Mouse (Mus musculus): ENCODE measurements around the gene Lamtor2. TPM values are rescaled to one million over a fixed set of nuclear protein-coding genes. Genes with fewer than 3 reads are reported as not detected.

The Lamtor2 gene
- total RNA-seq, 4 experiments from 2014 or later, result 102 to 133 (median 110) TPM

DNA sequence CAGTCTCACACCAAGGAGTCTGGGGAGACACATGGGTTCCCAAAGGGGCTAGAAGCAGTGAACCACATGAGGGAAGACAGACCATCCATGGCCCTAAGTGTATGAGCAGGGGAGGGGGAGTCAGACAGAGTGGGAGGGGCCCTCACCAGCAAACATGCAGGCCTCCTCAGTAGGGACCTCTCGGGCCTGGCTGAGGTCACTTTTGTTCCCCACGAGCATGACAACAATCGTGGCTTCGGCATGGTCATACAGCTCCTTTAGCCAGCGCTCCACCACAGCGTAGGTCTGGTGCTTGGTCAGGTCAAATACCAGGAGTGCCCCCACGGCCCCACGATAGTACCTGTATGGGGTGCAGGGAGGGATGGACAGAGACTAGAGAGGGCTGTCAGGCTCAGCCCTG is 9.7 kb downstream of the Lamtor2 start:
- DNase-seq (ENCODE audit: low spot score in 2 of 2), result no peak

- no peak for DNase-seq (ENCODE audit: low spot score in 2 of 2)
Measured at GRCm38 (mm10) chr3:88542486-88542885, 10.4 kb downstream of the Lamtor2 start.

DNA sequence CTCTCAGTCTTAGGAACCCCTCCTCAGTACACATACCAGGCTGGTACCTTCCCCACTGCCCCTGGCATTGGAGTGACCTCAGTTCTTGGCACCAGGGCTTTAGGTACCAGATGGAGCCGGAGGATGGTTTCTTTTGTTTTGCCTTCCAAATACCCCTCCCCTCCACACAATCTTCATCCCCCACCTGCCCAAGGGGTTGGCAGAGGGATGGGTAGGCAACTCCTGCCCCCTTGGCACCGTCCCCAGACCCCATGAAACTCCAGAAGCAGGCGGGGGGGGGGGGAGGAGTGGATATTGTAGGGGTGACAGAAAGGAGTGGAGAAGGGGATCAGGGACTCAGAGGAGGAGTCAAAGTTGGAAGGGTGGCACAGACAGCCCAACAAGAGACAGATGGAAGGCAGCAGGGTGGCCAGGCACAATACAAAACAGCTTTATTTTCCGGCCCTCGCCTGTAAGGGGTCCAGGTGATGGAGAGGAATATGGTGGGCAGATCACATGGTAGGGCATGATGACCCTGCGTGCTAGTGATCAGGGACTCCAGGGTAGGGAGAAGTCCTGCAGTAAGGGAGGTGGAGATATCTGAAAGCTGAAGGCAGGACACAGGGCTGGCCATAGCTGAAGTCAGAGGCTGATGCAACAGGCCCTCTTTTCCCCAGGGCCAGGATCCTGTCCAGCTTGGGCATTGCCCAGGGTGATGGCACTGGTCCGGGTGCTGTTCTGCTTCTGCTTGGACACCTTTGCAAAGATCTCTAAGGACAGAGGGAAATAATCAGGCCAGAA is 11.1 kb downstream of the Lamtor2 start:
- no peak for DNase-seq (ENCODE audit: low spot score in 2 of 2)

DNA sequence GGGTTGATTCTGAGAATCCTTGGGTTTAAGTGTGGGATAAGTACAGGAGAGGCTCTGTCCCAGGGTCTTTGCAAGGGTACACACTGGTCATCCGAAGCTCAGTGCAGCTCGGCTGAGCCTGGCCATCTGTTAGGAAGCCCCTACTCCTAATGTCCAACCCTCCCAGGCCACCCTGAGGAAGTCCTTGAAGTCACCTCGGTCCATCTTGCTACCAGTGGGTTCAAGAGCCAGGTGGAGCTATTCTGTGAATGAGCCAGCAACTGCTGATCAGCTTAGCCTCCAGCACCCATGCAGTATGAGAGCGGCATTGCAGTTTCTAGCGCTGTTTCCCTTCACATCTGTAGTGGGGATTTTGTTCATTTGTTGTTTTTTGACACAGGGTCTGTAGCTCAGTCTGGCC is 12.8 kb downstream of the Lamtor2 start:
- no peak for DNase-seq (ENCODE audit: low spot score in 2 of 2)

GRCm38 (mm10) chr3:88539397-88539796 is 13.5 kb downstream of the Lamtor2 start:
- DNase-seq (ENCODE audit: low spot score in 2 of 2), result no peak

- no peak for DNase-seq (ENCODE audit: low spot score in 2 of 2)
Measured at GRCm38 (mm10) chr3:88538271-88539145, 14.4 kb downstream of the Lamtor2 start.

DNA sequence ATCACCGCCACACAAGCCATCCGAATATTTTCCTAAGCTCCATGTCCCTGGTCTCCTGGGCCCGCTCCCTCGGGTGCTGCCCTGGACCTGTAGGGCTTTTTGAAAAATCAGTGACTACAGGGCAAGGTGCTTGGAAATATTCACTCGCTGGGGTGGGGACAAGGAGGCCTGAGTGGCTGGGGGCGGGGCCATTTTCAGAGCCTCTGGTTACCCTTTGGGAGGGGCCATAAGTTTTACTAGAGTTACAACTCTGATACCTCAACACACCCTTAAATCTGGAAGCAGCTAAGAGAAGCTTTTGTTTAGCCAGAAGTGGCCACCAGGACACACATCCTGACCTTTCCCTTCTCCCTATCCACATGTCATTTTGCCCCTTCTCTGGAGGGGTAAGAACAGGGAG is 15.7 kb downstream of the Lamtor2 start:
- DNase-seq (ENCODE audit: low spot score in 2 of 2), result no peak

- peak; percentile 51 to 86 for DNase-seq (ENCODE audit: low spot score in 2 of 2)
Measured at GRCm38 (mm10) chr3:88536103-88536930, 16.6 kb downstream of the Lamtor2 start.

- DNase-seq (ENCODE audit: low spot score in 2 of 2), result no peak
Measured at GRCm38 (mm10) chr3:88535527-88535926, 17.3 kb downstream of the Lamtor2 start.

DNA sequence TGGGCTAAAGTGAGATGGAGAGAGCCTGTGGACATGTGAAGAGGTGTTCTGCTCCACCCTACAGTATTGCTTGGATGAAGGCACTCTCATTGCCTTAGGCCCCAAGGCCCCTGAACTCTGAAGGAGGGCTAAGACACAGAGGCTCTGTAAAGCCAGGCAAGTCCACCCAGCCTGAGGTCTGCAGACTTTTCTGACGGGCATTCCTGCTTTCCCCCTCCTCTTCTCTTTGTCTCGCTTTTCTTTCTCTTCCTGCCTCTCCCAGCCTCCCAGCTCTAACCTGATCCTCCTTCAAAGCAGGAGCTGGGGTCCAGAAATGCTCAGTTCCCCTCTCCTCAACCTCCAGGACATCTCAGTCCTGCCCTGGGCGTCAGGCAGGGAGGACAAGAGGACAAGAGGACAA is 17.9 kb downstream of the Lamtor2 start:
- DNase-seq (ENCODE audit: low spot score in 2 of 2), result no peak

DNA sequence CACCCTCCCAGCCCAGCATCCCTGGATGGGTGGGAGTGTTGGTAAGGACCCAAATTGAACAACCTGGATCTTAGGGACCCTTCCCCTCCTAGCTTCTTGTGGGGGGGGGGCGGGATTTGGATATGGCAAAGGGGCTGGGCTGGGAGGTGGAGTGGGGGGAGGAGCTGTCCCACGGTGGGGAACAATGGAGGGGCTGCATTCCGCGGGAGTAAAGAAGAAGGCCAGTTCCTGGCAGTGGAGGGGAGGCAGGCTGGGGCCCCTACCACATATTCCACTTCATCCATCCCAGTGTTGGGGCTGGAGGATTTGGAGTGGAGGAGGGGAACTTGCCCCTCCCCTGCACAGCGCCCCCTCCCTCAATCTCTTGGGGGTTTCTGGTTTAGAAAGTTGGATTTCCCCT is 19.2 kb downstream of the Lamtor2 start:
- DNase-seq (ENCODE audit: low spot score in 2 of 2), result no peak

DNA sequence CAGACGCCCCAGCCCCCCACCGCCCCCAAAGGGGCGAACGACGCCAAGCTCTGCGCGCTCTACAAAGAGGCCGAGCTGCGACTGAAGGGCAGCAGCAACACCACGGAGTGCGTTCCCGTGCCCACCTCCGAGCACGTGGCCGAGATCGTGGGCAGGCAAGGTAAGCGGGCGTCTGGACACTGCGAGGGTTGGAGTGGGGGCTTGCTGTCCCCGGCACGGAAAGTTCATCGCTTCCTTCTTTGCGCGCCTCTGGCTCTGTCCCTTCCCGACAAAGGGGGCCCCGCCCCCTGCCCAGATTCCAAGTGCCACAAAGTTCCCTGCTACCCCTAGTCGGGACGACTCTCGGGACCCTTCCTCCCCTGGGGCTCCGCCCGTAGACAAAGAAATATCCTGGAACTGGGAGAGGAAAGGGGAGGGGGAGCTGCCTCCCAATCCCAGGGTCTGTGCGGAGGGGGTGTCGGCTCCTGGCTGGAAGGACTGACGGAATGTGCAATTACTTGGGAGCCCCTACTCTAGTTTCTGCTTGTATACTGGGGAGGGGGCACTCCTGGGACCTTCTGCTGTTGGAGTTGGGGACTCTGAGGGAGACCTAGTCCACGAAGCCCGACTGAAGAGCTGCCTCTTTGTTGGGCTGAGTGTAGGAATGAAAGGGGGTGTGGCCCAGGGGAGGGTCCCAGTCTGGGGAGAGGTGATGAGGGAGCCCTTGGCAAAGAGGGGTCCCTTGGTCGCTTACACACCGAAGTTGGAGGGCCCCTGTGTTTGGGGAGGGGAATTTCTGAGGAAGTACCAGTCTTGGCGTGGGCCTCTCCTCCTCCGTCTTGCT is 20.0 kb downstream of the Lamtor2 start:
- no peak for DNase-seq (ENCODE audit: low spot score in 2 of 2)

- DNase-seq (ENCODE audit: low spot score in 2 of 2), result no peak
Measured at GRCm38 (mm10) chr3:88532299-88532674, 20.6 kb downstream of the Lamtor2 start, which contains the start of gene Mex3a. Gene Mex3a, plus strand, starts transcription at chr3:88532395.

DNA sequence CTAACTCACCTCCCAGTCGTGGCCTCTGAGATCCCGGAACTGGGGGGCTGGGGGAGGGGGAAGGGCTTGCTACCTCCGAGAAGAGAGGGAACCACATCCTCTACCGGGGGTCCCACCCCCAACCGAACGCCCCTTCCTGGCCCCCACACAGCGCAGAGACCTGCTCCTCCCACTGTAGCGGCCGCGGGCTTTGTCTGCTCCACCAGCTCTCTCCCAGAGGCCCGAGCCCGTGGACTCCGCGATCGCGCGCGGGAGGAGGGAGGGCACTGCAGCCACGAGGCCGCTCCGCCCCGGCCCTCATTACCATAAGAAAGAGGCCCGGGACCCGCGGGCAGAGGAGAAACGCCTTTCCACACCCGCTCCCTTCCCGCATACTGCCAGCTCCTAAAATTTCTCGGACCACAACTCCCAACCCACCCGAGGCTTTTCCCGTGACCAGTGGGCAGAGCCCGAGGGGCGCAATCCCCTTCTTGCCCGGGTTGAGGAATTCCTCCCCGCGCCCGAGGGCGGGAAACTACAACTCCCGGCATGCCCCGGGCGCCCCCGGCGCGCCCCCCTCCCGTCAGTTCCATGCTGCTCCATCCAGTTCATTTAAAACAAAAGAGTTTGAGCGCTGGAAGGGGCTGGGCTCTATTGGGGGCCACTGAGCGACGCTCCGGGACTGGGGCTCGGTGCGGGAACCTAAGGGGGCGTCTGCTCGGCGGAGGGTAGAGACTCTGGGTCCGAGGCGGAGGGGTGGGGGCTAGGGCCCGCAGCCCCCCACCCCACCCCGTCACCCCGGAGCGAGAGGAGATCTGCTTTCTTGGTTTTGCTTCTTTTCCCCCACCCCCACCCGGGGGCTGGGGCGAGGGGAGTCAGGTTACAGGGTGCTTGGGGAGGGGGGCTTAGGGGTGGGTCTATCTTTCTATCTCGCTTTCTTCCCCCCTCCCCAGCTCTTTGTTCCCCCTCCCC is 21.3 kb downstream of the Lamtor2 start:
- DNase-seq (ENCODE audit: low spot score in 2 of 2), result peak; percentile 80 to 82

DNA sequence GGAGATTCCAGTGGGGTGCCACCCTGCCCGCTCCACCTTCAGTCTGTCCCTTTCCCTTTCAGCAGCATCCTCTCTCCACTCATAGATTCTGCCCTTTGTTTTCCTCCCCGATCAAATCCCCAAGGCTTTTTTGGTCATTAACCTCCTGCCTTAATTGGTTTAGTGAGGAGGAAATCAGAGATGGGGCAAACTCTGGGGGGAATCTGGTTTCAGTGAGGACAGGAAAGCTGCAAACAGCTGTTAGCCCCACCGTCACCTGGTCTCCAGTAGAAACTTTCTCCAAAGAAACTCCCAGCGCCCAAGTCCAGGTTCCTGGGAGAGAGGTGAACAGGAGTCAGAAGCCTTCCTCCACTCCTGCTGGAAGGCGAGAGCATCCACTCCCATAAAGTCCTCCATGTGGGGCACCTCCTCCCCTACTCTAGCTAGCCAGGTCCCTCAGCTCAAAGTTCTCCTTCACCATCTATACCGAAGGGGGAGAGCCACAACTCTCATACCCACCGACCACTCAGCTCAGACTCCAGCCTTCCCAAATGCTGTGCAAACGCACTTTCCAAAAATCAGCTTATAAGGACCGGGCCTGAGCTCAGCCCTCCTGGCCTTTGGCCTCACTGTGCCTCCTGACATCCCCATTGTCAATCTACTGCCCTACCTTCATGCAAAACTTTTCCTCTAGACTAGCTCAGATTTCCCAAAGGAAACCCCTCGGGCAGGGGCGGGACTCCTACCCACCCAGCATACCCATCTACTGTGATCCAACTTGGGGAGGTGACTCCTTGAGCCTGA is 22.6 kb downstream of the Lamtor2 start:
- DNase-seq (ENCODE audit: low spot score in 2 of 2), result no peak

GRCm38 (mm10) chr3:88529204-88530000 is 23.5 kb downstream of the Lamtor2 start:
- DNase-seq (ENCODE audit: low spot score in 2 of 2), result no peak

- DNase-seq (ENCODE audit: low spot score in 2 of 2), result no peak
Measured at GRCm38 (mm10) chr3:88528646-88529045, 24.2 kb downstream of the Lamtor2 start.

DNA sequence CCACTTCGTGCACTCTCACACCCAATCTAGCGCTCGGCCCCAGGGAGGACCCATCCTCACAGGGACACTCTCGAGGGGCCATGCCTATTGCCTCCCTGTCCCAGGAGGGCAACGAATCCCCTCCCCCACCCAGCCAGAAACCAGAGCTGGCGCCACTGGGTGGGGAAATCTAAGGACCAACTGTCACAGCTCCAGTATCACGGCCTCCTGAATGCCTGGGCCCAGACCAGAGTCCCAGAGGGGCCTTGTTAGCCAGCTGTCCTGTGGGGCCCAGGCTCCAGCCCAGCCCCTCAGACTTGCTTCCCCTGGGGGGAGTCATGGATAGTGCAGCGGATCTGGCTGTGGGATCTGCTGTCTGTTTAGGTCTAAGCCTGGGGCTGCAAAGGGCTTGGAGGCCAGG is 25.3 kb downstream of the Lamtor2 start:
- DNase-seq (ENCODE audit: low spot score in 2 of 2), result no peak

Measured in left cerebral cortex, adult 8-10 months (tissue).